Mouse (Mus musculus) retina, postnatal 1 day (tissue): ENCODE data around the gene Mllt3.

Source experiments
- DNase-seq: peaks from one replicate; pipeline ENCODE4 v3.0.0-alpha.2; 2012

Mllt3 gene

GRCm38 (mm10) chr4:87819182-87819581 lies 214.0 kb downstream of the Mllt3 start:
- DNase-seq, result peak; percentile 16

GRCm38 (mm10) chr4:87818276-87818675 lies 214.9 kb downstream of the Mllt3 start:
- DNase-seq, result no peak

GRCm38 (mm10) chr4:87815465-87816108 lies 217.6 kb downstream of the Mllt3 start:
- no peak for DNase-seq

GRCm38 (mm10) chr4:87811899-87812298 lies 221.3 kb downstream of the Mllt3 start:
- no peak for DNase-seq

GRCm38 (mm10) chr4:87806196-87806987 lies 226.8 kb downstream of the Mllt3 start:
- DNase-seq, result no peak

- DNase-seq, result no peak
Observed at GRCm38 (mm10) chr4:87804576-87804975, 228.6 kb downstream of the Mllt3 start.

GRCm38 (mm10) chr4:87803313-87803712 lies 229.9 kb downstream of the Mllt3 start:
- DNase-seq, result no peak

GRCm38 (mm10) chr4:87802140-87802539 lies 231.0 kb downstream of the Mllt3 start:
- DNase-seq, result no peak

GRCm38 (mm10) chr4:87801332-87801731 lies 231.8 kb downstream of the Mllt3 start:
- no peak for DNase-seq

GRCm38 (mm10) chr4:87800276-87800675 lies 232.9 kb downstream of the Mllt3 start:
- DNase-seq, result no peak

GRCm38 (mm10) chr4:87799418-87799817 lies 233.7 kb downstream of the Mllt3 start:
- DNase-seq, result no peak

GRCm38 (mm10) chr4:87795261-87795660 lies 237.9 kb downstream of the Mllt3 start:
- DNase-seq, result no peak

GRCm38 (mm10) chr4:87794216-87794615 lies 238.9 kb downstream of the Mllt3 start:
- DNase-seq, result no peak

GRCm38 (mm10) chr4:87792511-87792910 lies 240.7 kb downstream of the Mllt3 start:
- DNase-seq, result no peak

GRCm38 (mm10) chr4:87789446-87789845 lies 243.7 kb downstream of the Mllt3 start:
- DNase-seq, result no peak

GRCm38 (mm10) chr4:87788691-87789090 lies 244.5 kb downstream of the Mllt3 start:
- DNase-seq, result peak; percentile 67

- peak; percentile 63 for DNase-seq
Observed at GRCm38 (mm10) chr4:87785132-87786074, 247.8 kb downstream of the Mllt3 start.

GRCm38 (mm10) chr4:87783809-87784208 lies 249.4 kb downstream of the Mllt3 start:
- no peak for DNase-seq

- DNase-seq, result no peak
Observed at GRCm38 (mm10) chr4:87781971-87782370, 251.2 kb downstream of the Mllt3 start.

- DNase-seq, result no peak
Observed at GRCm38 (mm10) chr4:87775721-87776120, 257.4 kb downstream of the Mllt3 start.

GRCm38 (mm10) chr4:87774515-87774914 lies 258.6 kb downstream of the Mllt3 start:
- no peak for DNase-seq

- DNase-seq, result peak; percentile 50
Observed at GRCm38 (mm10) chr4:87767711-87768561, 265.2 kb downstream of the Mllt3 start.
